Mouse (Mus musculus) heart, embryonic 16.5 days (tissue): ENCODE results near the gene Ercc2. TPM values are rescaled to one million over a fixed set of nuclear protein-coding genes. Genes with fewer than 3 reads are reported as not detected.

Experiments used
- ATAC-seq: fragments of 200-750 bp; cut with Nextera tagmentation; replicated peaks from 2 replicates; pipeline ENCODE4 v1.8.0; 2017; ENCODE audit warnings: moderate number of reproducible peaks; ENCODE audit not compliant: insufficient read depth, low FRiP score; ENCODE audit errors: extremely low read depth
- H3K27ac ChIP-seq: fragments of 300-500 bp; sonication (generic); 2 replicates; pipeline ENCODE4 v1.5.1; 2014; ENCODE audit warnings: mild to moderate bottlenecking, low read length, control low read depth, moderate library complexity
- H3K27me3 ChIP-seq: fragments of 300-500 bp; sonication (generic); 2 replicates; pipeline ENCODE4 v1.6.1; 2014; ENCODE audit warnings: low read length, mixed read lengths; ENCODE audit not compliant: control insufficient read depth, insufficient read depth
- H3K36me3 ChIP-seq: fragments of 300-500 bp; sonication (generic); 2 replicates; pipeline ENCODE4 v1.6.1; 2014; ENCODE audit not compliant: control insufficient read depth, insufficient read depth
- H3K4me1 ChIP-seq: fragments of 300-500 bp; sonication (generic); 2 replicates; pipeline ENCODE4 v1.6.1; 2014; ENCODE audit warnings: low read length, mixed read lengths; ENCODE audit not compliant: control insufficient read depth, insufficient read depth
- H3K4me2 ChIP-seq: fragments of 300-500 bp; sonication (generic); 2 replicates; pipeline ENCODE4 v1.6.1; 2014; ENCODE audit warnings: low read depth, mild to moderate bottlenecking, control low read depth, low read length
- H3K4me3 ChIP-seq: fragments of 300-500 bp; sonication (generic); 2 replicates; pipeline ENCODE4 v1.5.1; 2014; ENCODE audit warnings: mild to moderate bottlenecking, control low read depth, low read length
- H3K9ac ChIP-seq: fragments of 300-500 bp; sonication (generic); 2 replicates; pipeline ENCODE4 v1.6.1; 2014; ENCODE audit warnings: low read length, control low read depth
- H3K9me3 ChIP-seq: fragments of 300-500 bp; sonication (generic); replicated peaks from 2 replicates; pipeline ENCODE4 v1.6.1; 2016; ENCODE audit warnings: low read length; ENCODE audit not compliant: control insufficient read depth
- WGBS: fragments of 180-500 bp; shearing (Covaris S2); extraction: QIAGEN DNeasy Blood & Tissue Kit; methylation state at CpG from one replicate; pipeline ENCODE4 v1.1.7; 2014; 5-methylcytosine and 5-hydroxymethylcytosine counted together
- polyA plus RNA-seq: library from polyadenylated mRNA; unstranded; fragments of >200 nt; fragmentation: Nextera tagmentation; extraction: Ambion mirVana; gene quantifications from 2 replicates; pipeline ENCODE4 v1.2.1, GENCODE M21; 2015

Ercc2 gene
- polyA plus RNA-seq, 1 experiment from 2014 or later = 12.8 TPM

DNA sequence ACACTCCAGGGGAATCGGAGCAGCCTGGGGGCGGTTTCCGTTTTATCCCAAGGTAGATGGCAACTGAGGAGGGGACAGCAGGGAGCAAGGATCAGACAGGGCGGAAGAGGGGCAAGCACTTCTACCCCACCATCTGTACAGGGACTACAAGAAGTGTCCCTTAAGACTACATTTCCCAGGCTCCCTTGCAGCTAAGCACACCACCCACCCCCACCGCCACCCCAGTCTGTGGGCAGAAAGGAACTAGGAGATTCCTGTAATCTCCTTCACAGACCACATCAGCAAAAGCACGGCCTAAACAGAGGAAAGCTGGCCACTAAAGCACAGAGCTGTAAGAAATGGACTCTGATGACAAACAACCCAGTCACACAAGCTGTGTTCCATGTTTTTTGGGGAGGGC, 44.5 kb downstream of the Ercc2 start:
- no peaks in the 10 kb centered on the region for H3K27me3 ChIP-seq
- H3K9me3 ChIP-seq = no peaks in the 10 kb centered on the region
- H3K36me3 ChIP-seq = peaks cover 55% of the 10 kb centered on the region
- no peak for ATAC-seq
- 0 out of 2 replicates have a peak, but pooled peaks cover 2% of the 10 kb centered on the region for H3K4me1 ChIP-seq
- no peak overlapping the region for H3K9ac ChIP-seq
- no peak overlapping the region for H3K4me2 ChIP-seq
- H3K27ac ChIP-seq = no peak overlapping the region
- WGBS = 77% methylated on average over 6 of the region's 6 CpGs
- H3K4me3 ChIP-seq = no peak overlapping the region

DNA sequence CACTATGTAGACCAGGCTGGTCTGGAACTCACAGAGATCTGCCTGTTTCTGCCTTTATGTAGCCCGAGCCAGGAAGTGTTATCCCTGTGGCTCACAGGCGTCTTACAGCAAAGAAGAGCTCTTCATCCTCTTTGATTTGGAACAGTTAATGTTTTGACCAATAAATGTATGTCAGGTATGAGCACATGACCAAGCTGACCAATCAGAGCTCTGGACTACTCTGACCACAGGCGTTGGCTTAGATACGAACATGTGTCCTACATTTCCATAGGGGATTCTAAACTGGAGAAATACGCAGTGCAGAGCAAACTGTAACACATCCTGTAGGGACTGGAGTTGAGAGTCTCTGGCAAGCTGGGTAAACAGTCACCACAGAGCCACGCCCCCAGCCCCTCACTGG, 45.1 kb downstream of the Ercc2 start:
- Histone ChIP-seq H3K4me1 (no peaks in the 10 kb centered on the region), H3K4me2 (no peak overlapping the region), H3K27me3 (no peaks in the 10 kb centered on the region), H3K4me3 (no peak overlapping the region), H3K9me3 (no peaks in the 10 kb centered on the region), H3K27ac (no peak overlapping the region), H3K9ac (no peak overlapping the region), H3K36me3 (peaks cover 61% of the 10 kb centered on the region)
- WGBS = 86% methylated on average over 6 of the region's 6 CpGs
- no peak for ATAC-seq

DNA sequence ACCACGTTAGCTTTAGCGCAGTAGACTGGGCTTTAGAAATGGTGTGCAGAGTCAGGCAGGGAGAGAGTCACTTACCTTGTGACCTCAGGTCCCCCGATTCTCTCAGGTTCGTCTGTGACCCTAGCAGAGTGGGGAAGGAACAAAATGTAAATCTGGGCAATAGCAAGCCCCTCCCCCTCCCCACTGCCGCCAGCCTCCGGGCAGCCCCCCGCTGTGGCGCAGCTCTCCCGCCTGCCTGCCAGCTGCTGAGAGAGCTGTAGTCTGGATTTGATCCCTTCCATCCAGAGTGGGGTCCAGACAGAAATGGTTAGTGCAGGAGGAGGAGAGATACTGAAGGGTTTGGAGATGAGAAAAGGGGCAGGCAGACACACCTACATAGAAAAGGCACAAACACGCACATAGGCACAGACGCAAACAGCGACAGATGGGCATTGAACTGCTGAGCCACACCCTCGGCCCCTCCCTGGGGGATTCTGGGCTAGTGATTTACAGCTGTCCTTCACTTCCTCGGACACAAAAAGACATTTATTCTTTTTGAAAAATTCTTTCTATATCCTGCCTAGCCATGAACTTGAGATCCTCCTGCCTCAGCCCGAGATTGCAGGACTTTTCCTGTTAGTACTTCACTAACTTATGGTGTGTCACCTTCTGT, 46.3 kb downstream of the Ercc2 start:
- Histone ChIP-seq H3K4me2 (no peak overlapping the region), H3K9me3 (0 out of 2 replicates have a peak, but pooled peaks cover 5% of the 10 kb centered on the region), H3K4me1 (no peaks in the 10 kb centered on the region), H3K9ac (no peak overlapping the region), H3K27me3 (no peaks in the 10 kb centered on the region), H3K36me3 (peaks cover 65% of the 10 kb centered on the region), H3K27ac (no peak overlapping the region), H3K4me3 (no peak overlapping the region)
- ATAC-seq = no peak
- WGBS = 78% methylated on average over 15 of the region's 15 CpGs

DNA sequence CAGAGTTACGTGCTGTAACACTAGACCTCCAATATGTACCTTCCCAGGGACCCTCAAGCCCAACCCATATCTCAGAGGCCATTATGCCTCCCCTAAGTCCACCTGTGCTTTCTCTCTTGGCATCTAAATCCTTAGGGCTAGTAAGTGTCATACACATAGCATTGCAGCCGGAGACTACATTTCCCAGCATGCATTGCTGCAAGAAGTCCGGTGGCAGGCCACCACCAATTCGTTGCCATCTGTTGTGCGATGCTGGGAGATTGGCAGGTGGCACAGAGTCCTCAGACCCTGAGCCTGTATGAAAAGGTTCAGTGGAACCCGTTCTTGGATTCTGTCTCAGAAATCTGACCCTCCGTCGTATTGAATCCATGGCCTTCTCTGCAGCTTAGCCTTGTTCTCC, 47.9 kb downstream of the Ercc2 start:
- 74% methylated on average over 8 of the region's 8 CpGs for WGBS
- ATAC-seq = no peak
- no peaks in the 10 kb centered on the region for H3K4me1 ChIP-seq
- H3K4me2 ChIP-seq = no peak overlapping the region
- peaks cover 81% of the 10 kb centered on the region for H3K36me3 ChIP-seq
- no peaks in the 10 kb centered on the region for H3K27me3 ChIP-seq
- no peak overlapping the region for H3K4me3 ChIP-seq
- no peak overlapping the region for H3K27ac ChIP-seq
- 0 out of 2 replicates have a peak, but pooled peaks cover 5% of the 10 kb centered on the region for H3K9me3 ChIP-seq
- H3K9ac ChIP-seq = no peak overlapping the region

DNA sequence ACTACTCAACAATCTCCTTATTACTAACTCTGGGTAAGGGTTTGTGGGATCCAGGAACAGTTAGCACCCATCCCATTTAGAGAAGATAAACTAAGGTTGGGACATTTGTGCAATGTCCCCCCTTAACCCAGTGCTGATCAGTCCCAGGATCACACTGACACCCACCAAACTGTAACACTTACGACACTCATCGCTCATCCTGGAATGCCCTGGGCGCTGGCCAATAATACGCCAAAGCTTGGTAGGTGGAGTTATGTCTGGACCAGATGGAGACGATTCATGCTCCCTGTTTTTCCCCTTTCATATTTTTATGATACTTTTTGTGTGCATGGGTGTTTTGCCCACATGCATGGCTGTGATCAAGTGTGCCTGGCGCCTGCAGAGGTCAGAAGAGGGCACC, 48.6 kb downstream of the Ercc2 start:
- Histone ChIP-seq H3K36me3 (peaks cover 84% of the 10 kb centered on the region), H3K27ac (no peak overlapping the region), H3K9ac (no peak overlapping the region), H3K9me3 (0 out of 2 replicates have a peak, but pooled peaks cover 5% of the 10 kb centered on the region), H3K4me3 (no peak overlapping the region), H3K27me3 (no peaks in the 10 kb centered on the region), H3K4me1 (no peaks in the 10 kb centered on the region), H3K4me2 (no peak overlapping the region)
- 81% methylated on average over 6 of the region's 6 CpGs for WGBS
- ATAC-seq = no peak

DNA sequence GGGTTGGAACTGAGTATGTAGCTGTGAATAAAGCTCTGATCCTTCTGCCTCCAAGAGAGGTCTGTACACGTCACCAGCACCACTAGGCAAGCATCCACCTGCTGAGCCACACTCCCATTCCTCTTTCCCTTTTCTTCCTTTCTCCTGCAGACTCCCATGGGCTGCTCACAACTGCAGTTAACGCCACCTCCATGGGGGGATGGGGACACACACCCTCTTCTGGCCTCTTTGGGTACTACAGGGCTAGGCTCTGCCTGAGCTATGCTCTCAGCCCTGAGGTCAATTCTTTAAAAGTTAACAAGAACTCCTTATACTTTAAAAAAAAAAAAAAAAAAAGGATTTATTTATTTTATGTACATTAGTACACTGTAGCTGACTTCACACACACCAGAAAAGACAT, 50.7 kb downstream of the Ercc2 start:
- Histone ChIP-seq H3K27ac (no peak overlapping the region), H3K9ac (no peak overlapping the region), H3K36me3 (peaks cover 86% of the 10 kb centered on the region), H3K4me3 (no peak overlapping the region), H3K4me2 (no peak overlapping the region), H3K4me1 (no peaks in the 10 kb centered on the region), H3K9me3 (0 out of 2 replicates have a peak, but pooled peaks cover 5% of the 10 kb centered on the region), H3K27me3 (no peaks in the 10 kb centered on the region)
- WGBS = 98% methylated on average over 2 of the region's 2 CpGs
- ATAC-seq = no peak

DNA sequence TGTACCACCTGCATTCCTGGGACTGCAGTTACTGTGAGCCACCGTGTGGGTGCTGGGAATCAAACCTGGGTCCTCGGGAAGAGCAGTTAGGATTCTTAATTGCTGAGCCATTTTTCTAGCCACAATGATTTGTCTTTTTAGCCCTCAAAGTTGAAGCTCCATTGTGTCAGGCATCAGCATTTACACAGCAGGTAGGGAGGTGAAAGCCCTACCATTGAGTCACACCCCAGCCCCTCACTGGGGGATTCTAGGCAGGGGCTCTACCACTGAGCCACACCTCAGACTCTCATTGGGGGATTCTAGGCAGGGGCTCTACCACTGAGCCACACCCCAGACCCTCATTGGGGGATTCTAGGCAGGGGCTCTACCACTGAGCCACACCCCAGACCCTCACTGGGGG, 54.5 kb downstream of the Ercc2 start:
- Histone ChIP-seq H3K9ac (no peak overlapping the region), H3K9me3 (0 out of 2 replicates have a peak, but pooled peaks cover 5% of the 10 kb centered on the region), H3K4me2 (no peak overlapping the region), H3K36me3 (peaks cover 63% of the 10 kb centered on the region), H3K27ac (no peak overlapping the region), H3K4me1 (no peaks in the 10 kb centered on the region), H3K27me3 (no peaks in the 10 kb centered on the region), H3K4me3 (no peak overlapping the region)
- ATAC-seq = no peak
- WGBS = 95% methylated on average over 2 of the region's 2 CpGs

DNA sequence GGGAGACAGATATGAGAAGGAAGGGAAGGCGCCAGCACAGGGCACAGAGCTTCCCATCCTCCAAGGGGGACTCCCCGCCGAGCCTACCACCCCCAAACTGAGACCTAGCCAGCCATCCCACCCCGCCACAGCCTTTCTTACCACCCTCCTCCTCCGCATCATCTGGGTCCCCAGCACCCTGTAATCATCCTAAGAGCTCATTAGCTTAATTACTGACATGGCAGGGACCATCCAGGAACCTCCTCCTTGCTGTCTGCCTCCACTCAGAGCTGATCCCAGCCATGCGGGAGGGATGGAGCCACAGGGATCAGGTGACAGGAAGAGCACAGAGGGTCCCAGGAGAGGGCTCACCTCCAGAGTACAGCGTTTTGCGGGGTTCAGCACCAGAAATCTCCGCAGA, 55.2 kb downstream of the Ercc2 start:
- no peak for ATAC-seq
- H3K27ac ChIP-seq = no peak overlapping the region
- no peak overlapping the region for H3K9ac ChIP-seq
- no peaks in the 10 kb centered on the region for H3K27me3 ChIP-seq
- H3K4me3 ChIP-seq = no peak overlapping the region
- H3K4me2 ChIP-seq = no peak overlapping the region
- 0 out of 2 replicates have a peak, but pooled peaks cover 5% of the 10 kb centered on the region for H3K9me3 ChIP-seq
- peaks cover 62% of the 10 kb centered on the region for H3K36me3 ChIP-seq
- H3K4me1 ChIP-seq = no peaks in the 10 kb centered on the region
- WGBS = 90% methylated on average over 9 of the region's 9 CpGs

DNA sequence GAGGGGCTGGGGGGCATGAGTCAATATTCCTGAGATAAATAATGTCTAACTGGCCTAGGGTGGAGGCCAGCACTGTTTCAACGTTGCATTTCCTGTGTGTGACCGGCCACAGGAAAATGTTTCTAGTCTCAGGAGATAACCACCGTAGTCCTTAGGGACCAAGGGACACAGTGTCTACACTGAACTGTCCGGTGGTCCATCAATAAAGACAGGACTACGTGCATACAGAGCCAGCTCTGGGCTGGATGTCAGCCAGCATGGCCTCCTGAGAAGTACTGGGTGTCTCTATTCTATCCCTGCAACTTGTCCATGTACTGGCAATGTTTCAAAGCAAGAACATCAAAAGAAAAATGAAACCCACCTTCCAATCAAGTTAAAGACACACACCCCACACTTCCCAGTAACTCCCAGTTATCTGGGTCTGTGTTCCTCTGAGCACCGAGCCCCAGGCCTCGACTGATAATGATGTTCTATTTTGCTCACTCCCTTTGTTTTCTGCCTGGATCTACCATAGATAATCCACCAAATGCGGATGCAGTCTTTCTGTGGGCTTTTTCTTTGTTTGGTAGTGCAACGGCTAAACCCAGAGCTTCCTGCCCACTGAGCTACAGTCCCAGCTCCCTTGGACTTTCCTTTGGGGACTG, 59.8 kb downstream of the Ercc2 start:
- Histone ChIP-seq H3K27ac (peak overlapping the region; percentile 58), H3K36me3 (peaks cover 37% of the 10 kb centered on the region), H3K4me1 (no peaks in the 10 kb centered on the region), H3K4me2 (no peak overlapping the region), H3K4me3 (no peak overlapping the region), H3K9ac (no peak overlapping the region), H3K9me3 (no peaks in the 10 kb centered on the region), H3K27me3 (no peaks in the 10 kb centered on the region)
- WGBS = 64% methylated on average over 9 of the region's 9 CpGs
- peak; percentile 47; the same call in 1 of the 2 replicates for ATAC-seq
